Mouse (Mus musculus) layer of hippocampus, adult 11-12 months (tissue): ENCODE measurements at regions not wholly inside any gene's neighbourhood (a gene's known extent, or its start where the extent isn't known, plus 50 kb on each side); places are given as distances from the start of the nearest gene placed in this dataset.

Experiments
- DNase-seq: peaks from one replicate; pipeline ENCODE4 v3.0.0; 2022; ENCODE audit warnings: low spot score

GRCm38 (mm10) chr15:62885331-62885730 is 959.6 kb downstream of the Gsdmc2 start:
- no peak for DNase-seq

- no peak for DNase-seq
Observed at GRCm38 (mm10) chr15:62871082-62871766, 973.8 kb downstream of the Gsdmc2 start.

- no peak for DNase-seq
Observed at GRCm38 (mm10) chr15:62862574-62862973, 982.4 kb downstream of the Gsdmc2 start.

GRCm38 (mm10) chr15:62861422-62861821 is 983.6 kb downstream of the Gsdmc2 start:
- DNase-seq = no peak

- DNase-seq = no peak
Observed at GRCm38 (mm10) chr15:62849326-62849725, 995.7 kb downstream of the Gsdmc2 start.

- peak; percentile 10 for DNase-seq
Observed at GRCm38 (mm10) chr15:62845884-62846283, 999.1 kb downstream of the Gsdmc2 start.

GRCm38 (mm10) chr15:62825586-62825985 is 1019.4 kb downstream of the Gsdmc2 start:
- peak; percentile 6 for DNase-seq

GRCm38 (mm10) chr15:62823861-62824518 is 1021.0 kb downstream of the Gsdmc2 start:
- no peak for DNase-seq

GRCm38 (mm10) chr15:62822305-62822704 is 1022.7 kb downstream of the Gsdmc2 start:
- DNase-seq = no peak

GRCm38 (mm10) chr15:62813093-62813492 is 1031.9 kb downstream of the Gsdmc2 start:
- DNase-seq = no peak

GRCm38 (mm10) chr15:62812026-62812425 is 1033.0 kb downstream of the Gsdmc2 start:
- DNase-seq = peak; percentile 18

- no peak for DNase-seq
Observed at GRCm38 (mm10) chr15:62809320-62809719, 1035.7 kb downstream of the Gsdmc2 start.

GRCm38 (mm10) chr15:62808087-62808808 is 1036.7 kb downstream of the Gsdmc2 start:
- DNase-seq = no peak

- DNase-seq = no peak
Observed at GRCm38 (mm10) chr15:62807364-62807763, 1037.6 kb downstream of the Gsdmc2 start.

- no peak for DNase-seq
Observed at GRCm38 (mm10) chr15:62802770-62803169, 1042.2 kb downstream of the Gsdmc2 start.

- no peak for DNase-seq
Observed at GRCm38 (mm10) chr15:62798731-62799130, 1046.2 kb downstream of the Gsdmc2 start.

- no peak for DNase-seq
Observed at GRCm38 (mm10) chr15:62793569-62793968, 1051.4 kb downstream of the Gsdmc2 start.

GRCm38 (mm10) chr15:62792084-62792483 is 1052.9 kb downstream of the Gsdmc2 start:
- no peak for DNase-seq

- DNase-seq = no peak
Observed at GRCm38 (mm10) chr15:62787753-62788152, 1057.2 kb downstream of the Gsdmc2 start.

GRCm38 (mm10) chr15:62786315-62786714 is 1058.7 kb downstream of the Gsdmc2 start:
- no peak for DNase-seq

- no peak for DNase-seq
Observed at GRCm38 (mm10) chr15:62784456-62785139, 1060.4 kb downstream of the Gsdmc2 start.

- DNase-seq = no peak
Observed at GRCm38 (mm10) chr15:62778899-62779298, 1066.1 kb downstream of the Gsdmc2 start.
